Mouse (Mus musculus) cerebellum, adult (tissue): Measurements from ENCODE around the gene Zbtb1.

Experiments used
- ATAC-seq: cut with Nextera tagmentation; 2 replicates; pipeline ENCODE4 v1.9.2; 2017; ENCODE audit warnings: mild to moderate bottlenecking, moderate library complexity, mixed read lengths; ENCODE audit not compliant: insufficient number of reproducible peaks, low FRiP score, low TSS enrichment

The Zbtb1 gene

DNA sequence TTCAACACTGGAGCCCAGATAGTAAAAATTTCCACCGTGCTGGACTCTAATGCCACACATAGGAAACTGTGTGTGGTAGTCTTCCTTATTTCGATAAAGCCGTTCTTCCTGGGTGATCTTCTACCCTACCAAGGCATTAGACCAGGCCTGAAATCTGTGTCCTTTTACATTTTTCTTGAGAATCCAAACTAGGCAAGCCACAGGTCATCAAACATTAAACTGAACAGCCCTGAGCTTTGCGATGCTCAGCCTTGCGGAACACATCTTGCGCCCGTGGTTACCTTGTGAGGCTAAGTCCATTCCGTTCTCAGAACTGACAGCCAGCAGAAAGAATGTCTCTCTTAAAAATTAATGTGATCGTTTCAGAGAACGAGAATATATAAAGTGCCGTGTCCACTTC is 76.1 kb downstream of the Zbtb1 start:
- no peak for ATAC-seq
